Mouse (Mus musculus): Measurements from ENCODE around the gene Srpk2. TPM values are rescaled to one million over a fixed set of nuclear protein-coding genes. Genes with fewer than 3 reads are reported as not detected.

The Srpk2 gene
- total and polyA plus RNA-seq, 3 experiments = 20.6 to 31.1 (median 23.3) TPM

GRCm38 (mm10) chr5:23679006-23679405 lies 5.4 kb downstream of the Srpk2 start:
- H3K4me3 ChIP-seq (replicated peaks in 1 of 3; ENCODE audit: low read depth in 2 of 3, low read length in 2 of 3, poor library complexity in 1 of 3) = no peak overlapping the region
- dilution Hi-C loops (cut with MboI; ENCODE audit: extremely low pct_ligation_motif_present, extremely low pct_unique_long_range_greater_than_20kb, low sequenced_read_pairs) = no loop called here
- TF ChIP-seq MEF2A (IDR thresholded peaks at IDR 0.05; ENCODE audit: borderline replicate concordance, low read depth, low read length) (no peak), BHLHE40 (IDR thresholded peaks at IDR 0.05; ENCODE audit: low read depth, low read length) (no peak), ZC3H11A (IDR thresholded peaks at IDR 0.05; ENCODE audit: low read depth, low read length) (no peak), MAFK (IDR thresholded peaks at IDR 0.05; ENCODE audit: insufficient replicate concordance, low read length) (no peak), POLR2AphosphoS2 (IDR thresholded peaks at IDR 0.05; ENCODE audit: low read depth, low read length) (no peak), CHD2 (IDR thresholded peaks at IDR 0.05; ENCODE audit: low read length) (no peak), CTCF (conservative IDR thresholded peaks at IDR 0.05 in 1 of 2, IDR thresholded peaks at IDR 0.05 in 1 of 2; ENCODE audit: low read depth in 2 of 2, low read length in 2 of 2) (no peak), USF1 (IDR thresholded peaks at IDR 0.05; ENCODE audit: low read depth, low read length) (no peak), PAX5 (IDR thresholded peaks at IDR 0.05; ENCODE audit: low read length) (no peak), USF2 (conservative IDR thresholded peaks at IDR 0.05; ENCODE audit: low read depth, low read length) (no peak), JUN (IDR thresholded peaks at IDR 0.05; ENCODE audit: insufficient read depth, low read depth, low read length) (no peak), CHD1 (IDR thresholded peaks at IDR 0.05; ENCODE audit: low read depth, low read length) (no peak), RAD21 (IDR thresholded peaks at IDR 0.05; ENCODE audit: low read depth, low read length) (no peak), ETS1 (conservative IDR thresholded peaks at IDR 0.05; ENCODE audit: low read depth, low read length) (no peak), UBTF (IDR thresholded peaks at IDR 0.05; ENCODE audit: low read depth, low read length) (no peak)
- no peaks in the 10 kb centered on the region for H3K79me2 ChIP-seq (replicated peaks; ENCODE audit: control insufficient read depth, extremely low read depth, insufficient read depth, poor library complexity, severe bottlenecking)
- no peaks in the 10 kb centered on the region for H3K27me3 ChIP-seq (replicated peaks)
- in situ Hi-C loops (cut with MboI; ENCODE audit: low pct_ligation_motif_present, low pct_unique_long_range_greater_than_20kb, low sequenced_read_pairs) = no loop called here
- H3K9ac ChIP-seq (ENCODE audit: insufficient read depth, low read depth) = no peak overlapping the region
- H3K4me2 ChIP-seq (ENCODE audit: insufficient read depth, low read depth, poor library complexity, severe bottlenecking) = no peak overlapping the region
- H3K36me3 ChIP-seq (replicated peaks in 1 of 2; ENCODE audit: control insufficient read depth in 1 of 2, insufficient read depth in 1 of 2, low read length in 1 of 2) = no peaks in the 10 kb centered on the region
- H3K27ac ChIP-seq (ENCODE audit: insufficient read depth, low read depth) = no peak overlapping the region
- no peak for DNase-seq (ENCODE audit: extremely low read depth)
- peaks cover 0 to 32% of the 10 kb centered on the region in 2 experiments; a peak in 2 of 4 replicates for H3K4me1 ChIP-seq (ENCODE audit: control insufficient read depth in 1 of 2, insufficient read depth in 2 of 2)
- no peaks in the 10 kb centered on the region for H3K9me3 ChIP-seq (replicated peaks; ENCODE audit: low read length)

DNA sequence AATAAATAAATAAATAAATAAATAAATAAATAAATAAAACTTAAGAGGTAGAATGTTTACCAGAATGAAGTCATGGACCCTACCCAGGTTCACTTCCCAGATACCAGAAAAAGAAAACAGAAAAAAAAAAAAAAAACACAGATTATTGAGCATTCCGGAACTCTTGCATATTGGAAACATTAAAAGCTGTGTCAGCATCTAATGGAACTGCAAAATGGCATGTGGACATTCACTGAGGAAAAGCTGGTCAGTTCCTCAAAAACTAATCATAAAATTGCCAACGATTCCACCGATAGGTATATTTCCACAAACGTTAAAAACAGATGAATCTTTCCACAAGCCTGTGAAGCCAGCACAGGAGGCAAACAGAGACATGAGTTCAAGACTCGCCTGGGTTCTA lies 6.5 kb downstream of the Srpk2 start:
- TF ChIP-seq MAFK (IDR thresholded peaks at IDR 0.05; ENCODE audit: insufficient replicate concordance, low read length) (peak; percentile 72; the same call in 1 of the 2 replicates), MXI1 (IDR thresholded peaks at IDR 0.05; ENCODE audit: low read depth, low read length) (no peak)
- H3K4me3 ChIP-seq (replicated peaks in 1 of 3; ENCODE audit: low read depth in 2 of 3, low read length in 2 of 3, poor library complexity in 1 of 3) = no peak overlapping the region
- peaks cover 0 to 35% of the 10 kb centered on the region in 2 experiments; a peak in 2 of 4 replicates for H3K4me1 ChIP-seq (ENCODE audit: control insufficient read depth in 1 of 2, insufficient read depth in 2 of 2)
- dilution Hi-C loops (cut with MboI; ENCODE audit: extremely low pct_ligation_motif_present, extremely low pct_unique_long_range_greater_than_20kb, low sequenced_read_pairs) (no loop called here), in situ Hi-C loops (cut with MboI; ENCODE audit: low pct_ligation_motif_present, low pct_unique_long_range_greater_than_20kb, low sequenced_read_pairs) (no loop called here)
- no peak overlapping the region for H3K9ac ChIP-seq (ENCODE audit: insufficient read depth, low read depth)
- H3K9me3 ChIP-seq (replicated peaks; ENCODE audit: low read length) = no peaks in the 10 kb centered on the region
- no peaks in the 10 kb centered on the region for H3K27me3 ChIP-seq (replicated peaks)
- DNase-seq (ENCODE audit: extremely low read depth) = no peak
- peaks cover 0 to 2% of the 10 kb centered on the region in 2 experiments for H3K36me3 ChIP-seq (replicated peaks in 1 of 2; ENCODE audit: control insufficient read depth in 1 of 2, insufficient read depth in 1 of 2, low read length in 1 of 2)
- no peaks in the 10 kb centered on the region; the same call in 1 of the 2 replicates for H3K79me2 ChIP-seq (replicated peaks; ENCODE audit: control insufficient read depth, extremely low read depth, insufficient read depth, poor library complexity, severe bottlenecking)
- no peak overlapping the region for H3K27ac ChIP-seq (ENCODE audit: insufficient read depth, low read depth)
- H3K4me2 ChIP-seq (ENCODE audit: insufficient read depth, low read depth, poor library complexity, severe bottlenecking) = no peak overlapping the region
